Mouse (Mus musculus): ENCODE results near the gene Nudt9. TPM values are rescaled to one million over a fixed set of nuclear protein-coding genes. Genes with fewer than 3 reads are reported as not detected.

Gene Nudt9
- total RNA-seq, 2 experiments from 2014 or later = 66.4 to 71.5 TPM

DNA sequence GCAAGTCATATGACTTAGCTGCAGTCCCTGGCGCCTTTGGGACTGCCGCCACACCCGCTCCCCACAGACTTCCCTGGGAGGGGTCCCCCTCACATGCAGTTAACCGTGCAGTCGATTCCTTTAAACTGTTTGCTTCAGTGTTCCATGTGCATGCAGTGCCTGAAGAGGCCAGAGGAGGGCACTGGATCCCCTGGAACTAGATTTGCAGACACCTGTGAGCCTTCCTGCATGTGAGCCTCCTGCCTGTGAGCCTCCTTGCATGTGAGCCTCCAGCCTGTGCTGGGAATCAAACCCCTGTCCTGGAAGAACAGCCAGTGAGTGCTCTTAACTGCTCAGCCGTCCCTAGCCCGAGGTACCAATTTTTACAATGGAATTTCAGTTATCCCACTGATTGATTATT lies 22.6 kb downstream of the Nudt9 start:
- TF ChIP-seq CTCF (conservative IDR thresholded peaks at IDR 0.05) = peak; percentile 74
- no peak for DNase-seq (ENCODE audit: low spot score in 2 of 2)
- Histone ChIP-seq H3K4me3 (no peak overlapping the region), H3K27ac (no peak overlapping the region)

DNA sequence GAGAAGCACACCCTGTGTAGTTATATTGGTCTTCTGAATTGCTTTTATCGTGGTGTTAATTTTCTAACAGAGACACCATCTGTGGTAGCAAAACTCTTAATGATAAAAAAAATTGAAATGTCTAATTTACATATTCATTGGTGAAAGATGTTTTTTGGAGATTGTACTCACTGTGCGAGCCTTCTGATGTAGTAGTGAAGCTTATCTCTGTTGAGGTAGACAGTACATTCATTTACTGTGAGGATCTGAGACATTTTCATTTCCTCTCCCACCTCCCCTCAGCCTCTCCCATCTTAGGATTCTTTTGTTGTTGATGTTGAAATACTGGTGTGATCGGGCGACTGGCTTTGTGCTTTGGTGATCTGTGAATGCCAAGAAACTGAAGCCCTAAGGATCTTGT lies 24.9 kb downstream of the Nudt9 start:
- H3K27ac ChIP-seq = peak overlapping the region; percentile 60; the same call in 1 of the 2 replicates
- no peak overlapping the region for H3K4me3 ChIP-seq
- no peak for TF ChIP-seq CTCF (conservative IDR thresholded peaks at IDR 0.05)
- DNase-seq (ENCODE audit: low spot score in 2 of 2) = peak in 1 of 2 experiments; percentile 11

DNA sequence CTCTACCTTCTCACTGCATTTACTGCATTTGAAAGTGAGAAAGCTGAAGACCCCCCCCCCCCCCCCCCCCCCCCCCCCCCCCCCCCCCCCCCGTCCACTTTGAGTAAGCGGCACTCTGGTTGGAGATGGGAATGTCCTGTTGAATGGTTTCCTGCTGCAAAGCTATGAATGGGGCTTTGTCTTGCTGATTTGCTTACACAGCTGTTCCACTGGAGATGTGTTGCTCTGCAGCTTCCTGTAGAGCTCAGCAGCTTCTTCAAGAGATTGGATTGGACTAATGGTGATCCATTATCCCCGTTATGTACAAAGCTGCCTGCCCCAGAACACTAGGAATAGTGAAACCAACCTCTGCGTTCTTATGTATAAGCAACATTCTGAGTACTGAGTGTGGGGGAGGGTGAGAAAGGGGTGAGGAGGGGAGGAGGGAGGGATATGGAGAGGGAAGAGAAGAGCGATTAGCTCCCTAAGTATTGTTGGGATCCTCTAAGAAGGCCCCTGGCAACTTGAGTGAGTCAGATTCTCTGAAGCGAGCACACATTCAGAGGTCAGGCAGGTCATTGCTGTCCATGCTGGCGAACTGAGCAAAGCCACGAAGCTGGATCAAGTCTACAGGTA lies 26.3 kb downstream of the Nudt9 start:
- DNase-seq (ENCODE audit: low spot score in 2 of 2) = peak in 1 of 2 experiments; percentile 9
- TF ChIP-seq CTCF (conservative IDR thresholded peaks at IDR 0.05) = no peak
- Histone ChIP-seq H3K4me3 (no peak overlapping the region), H3K27ac (peak overlapping the region; percentile 70)

DNA sequence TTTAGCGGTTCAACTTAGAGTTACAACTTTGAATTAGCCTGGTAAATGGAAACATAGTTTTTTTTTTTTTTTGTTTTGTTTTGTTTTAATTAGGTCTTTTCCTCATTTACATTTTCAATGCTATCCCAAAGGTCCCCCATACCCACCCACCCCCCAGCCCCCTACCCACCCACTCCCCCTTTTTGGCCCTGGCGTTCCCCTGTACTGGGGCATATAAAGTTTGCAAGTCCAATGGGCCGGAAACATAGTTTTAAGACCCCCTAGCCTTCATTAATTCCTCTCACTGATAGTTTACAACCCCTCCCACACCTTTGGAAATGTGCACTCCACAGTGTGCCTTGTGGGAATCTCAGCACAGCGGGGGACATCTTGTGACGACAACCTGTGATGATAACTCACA lies 27.5 kb downstream of the Nudt9 start:
- H3K27ac ChIP-seq = no peak overlapping the region
- no peak for TF ChIP-seq CTCF (conservative IDR thresholded peaks at IDR 0.05)

DNA sequence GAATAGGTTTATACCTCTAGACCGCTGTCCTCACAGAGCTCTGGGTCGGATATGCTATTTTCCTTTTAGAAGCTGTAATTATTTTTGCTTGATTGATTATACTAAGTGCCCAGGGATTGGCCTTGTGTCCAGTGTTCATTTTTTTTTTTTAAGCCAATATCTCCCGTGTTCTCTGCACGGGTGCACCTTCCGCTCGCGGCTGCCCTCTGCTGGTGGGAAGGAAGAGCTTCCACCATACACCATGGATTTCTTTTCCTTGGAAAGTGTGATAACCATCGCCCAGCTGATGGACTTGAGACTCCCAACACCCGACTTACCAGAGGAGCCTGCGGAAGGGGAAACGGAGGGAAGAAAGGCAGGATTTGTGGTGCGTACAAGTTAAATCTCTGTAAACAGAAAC lies 28.3 kb downstream of the Nudt9 start:
- Histone ChIP-seq H3K27ac (no peak overlapping the region), H3K4me3 (no peak overlapping the region)
- peak; percentile 93 for TF ChIP-seq CTCF (conservative IDR thresholded peaks at IDR 0.05)
- peak in 1 of 2 experiments; percentile 82 for DNase-seq (ENCODE audit: low spot score in 2 of 2)

More for the DNA sequence above, 27.5 kb downstream of the Nudt9 start:
- DNase-seq (ENCODE audit: low spot score in 2 of 2) = peak in 1 of 2 experiments; percentile 4
- no peak overlapping the region for H3K4me3 ChIP-seq

DNA sequence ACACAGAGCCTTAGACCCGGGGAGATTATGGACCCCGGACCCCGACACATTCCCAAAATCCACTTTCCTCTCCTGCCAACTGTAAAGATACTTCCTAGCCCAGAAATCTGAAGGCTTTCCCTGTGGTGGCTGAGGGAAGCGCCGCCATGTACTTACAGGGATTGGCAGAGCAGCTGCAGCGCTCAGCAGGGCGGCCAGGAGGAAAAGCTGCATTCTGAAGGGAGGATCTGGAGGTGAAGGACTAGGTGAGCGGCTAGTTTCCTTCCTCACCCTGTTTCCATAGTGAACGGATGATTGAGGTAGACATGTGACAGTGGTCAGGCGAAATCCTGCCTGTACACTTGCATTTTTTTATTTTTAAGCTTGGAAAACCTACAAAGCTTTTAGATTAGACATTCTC lies 30.3 kb downstream of the Nudt9 start:
- H3K4me3 ChIP-seq = no peak overlapping the region
- DNase-seq (ENCODE audit: low spot score in 2 of 2) = peak in 1 of 2 experiments; percentile 14
- peak overlapping the region; percentile 37; the same call in 1 of the 2 replicates for H3K27ac ChIP-seq
- TF ChIP-seq CTCF (conservative IDR thresholded peaks at IDR 0.05) = peak; percentile 42

- no peak within 1 kb of the TSS for H3K4me3 ChIP-seq
- peak in 1 of 2 experiments; percentile 8 for DNase-seq (ENCODE audit: low spot score in 2 of 2)
- H3K27ac ChIP-seq = peak within 1 kb of the TSS; percentile 37; the same call in 1 of the 2 replicates
These were observed 31.4 kb downstream of the Nudt9 start, which contains the start of gene Gm17660 for GRCm38 (mm10) chr5:104077508-104077907. Gene Gm17660, minus strand, starts transcription at chr5:104077608.

GRCm38 (mm10) chr5:104080736-104081135 lies 34.6 kb downstream of the Nudt9 start:
- TF ChIP-seq CTCF (conservative IDR thresholded peaks at IDR 0.05) = no peak
- DNase-seq (ENCODE audit: low spot score in 2 of 2) = no peak
- Histone ChIP-seq H3K4me3 (no peak overlapping the region), H3K27ac (no peak overlapping the region)

More at GRCm38 (mm10) chr5:104077508-104077907, 31.4 kb downstream of the Nudt9 start, which contains the start of gene Gm17660:
- TF ChIP-seq CTCF (conservative IDR thresholded peaks at IDR 0.05) = no peak

DNA sequence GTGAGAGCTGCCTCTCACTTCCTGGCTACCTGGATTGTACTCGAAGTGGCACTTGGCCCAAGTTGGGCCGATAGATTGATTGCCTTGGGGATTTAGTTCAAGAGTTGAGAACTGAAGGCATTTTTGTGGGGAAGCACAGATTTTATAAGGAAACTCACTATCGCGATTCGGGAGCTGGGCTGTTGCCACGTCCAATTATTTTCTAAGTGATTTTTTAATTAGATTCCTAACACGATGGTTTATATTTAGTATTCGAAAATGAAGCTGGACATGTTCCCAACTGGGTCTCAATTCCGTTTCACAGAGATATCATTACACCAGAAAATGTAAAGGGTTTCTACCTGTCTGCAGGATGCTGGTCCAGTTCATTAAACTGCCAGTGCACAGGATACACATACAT lies 39.3 kb downstream of the Nudt9 start:
- no peak for TF ChIP-seq CTCF (conservative IDR thresholded peaks at IDR 0.05)
- peak overlapping the region; percentile 49; the same call in 1 of the 2 replicates for H3K27ac ChIP-seq
- no peak overlapping the region for H3K4me3 ChIP-seq
- DNase-seq (ENCODE audit: low spot score in 2 of 2) = no peak

DNA sequence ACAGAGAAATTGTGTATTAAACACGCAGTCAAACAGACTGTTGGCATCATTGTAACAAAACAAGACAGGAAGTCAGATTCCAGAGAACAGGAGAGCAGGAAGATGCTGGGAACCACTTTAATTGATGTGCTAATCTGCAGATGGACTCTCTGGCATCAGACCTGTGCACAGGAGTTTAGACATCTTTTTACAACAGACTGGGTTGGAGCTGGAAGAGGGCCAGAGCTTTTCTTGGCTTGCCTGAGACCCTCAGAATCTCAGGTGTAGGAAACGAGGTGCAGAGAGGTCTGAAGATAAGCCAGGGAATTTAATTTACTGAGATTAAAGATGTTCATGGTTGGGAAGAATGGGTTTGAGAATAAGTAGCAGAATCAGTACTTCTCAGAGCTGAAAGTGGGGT lies 43.6 kb downstream of the Nudt9 start:
- H3K27ac ChIP-seq = no peak overlapping the region
- DNase-seq (ENCODE audit: low spot score in 2 of 2) = no peak
- H3K4me3 ChIP-seq = no peak overlapping the region
- no peak for TF ChIP-seq CTCF (conservative IDR thresholded peaks at IDR 0.05)

DNA sequence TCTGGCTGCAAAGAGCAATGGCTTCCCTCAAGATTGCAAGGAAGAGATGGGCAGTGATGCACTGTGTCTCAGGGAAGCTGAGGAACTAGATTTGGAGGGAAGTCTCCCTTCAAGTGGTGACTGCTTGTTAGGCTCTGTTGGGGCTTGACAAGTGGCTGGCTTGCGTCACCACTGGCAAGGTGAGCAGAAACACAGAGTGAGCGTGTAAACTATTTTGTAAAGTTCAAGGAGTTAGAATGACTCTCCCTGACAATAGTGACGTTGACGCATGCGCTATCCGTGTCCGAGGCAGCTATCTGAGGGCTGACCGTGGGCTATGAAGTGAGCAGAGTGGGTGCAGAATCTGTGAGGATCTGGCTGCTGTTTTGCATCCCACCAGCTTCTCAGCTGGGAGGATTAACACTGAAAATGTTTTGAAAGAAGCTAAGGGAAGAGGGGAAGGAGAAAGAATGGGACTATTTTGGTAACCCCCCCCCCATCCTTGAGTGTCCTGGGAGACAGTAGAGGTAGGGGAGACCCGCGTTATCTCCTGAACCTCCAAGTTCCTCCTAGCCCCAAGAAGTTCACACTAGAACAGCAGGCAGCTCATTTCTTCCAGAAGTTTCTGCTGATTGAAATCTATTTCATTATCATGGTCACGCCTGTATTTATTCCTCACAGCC lies 49.4 kb downstream of the Nudt9 start:
- Histone ChIP-seq H3K27ac (peak overlapping the region; percentile 74), H3K4me3 (no peak overlapping the region)
- no peak for DNase-seq (ENCODE audit: low spot score in 2 of 2)
- no peak for TF ChIP-seq CTCF (conservative IDR thresholded peaks at IDR 0.05)

DNA sequence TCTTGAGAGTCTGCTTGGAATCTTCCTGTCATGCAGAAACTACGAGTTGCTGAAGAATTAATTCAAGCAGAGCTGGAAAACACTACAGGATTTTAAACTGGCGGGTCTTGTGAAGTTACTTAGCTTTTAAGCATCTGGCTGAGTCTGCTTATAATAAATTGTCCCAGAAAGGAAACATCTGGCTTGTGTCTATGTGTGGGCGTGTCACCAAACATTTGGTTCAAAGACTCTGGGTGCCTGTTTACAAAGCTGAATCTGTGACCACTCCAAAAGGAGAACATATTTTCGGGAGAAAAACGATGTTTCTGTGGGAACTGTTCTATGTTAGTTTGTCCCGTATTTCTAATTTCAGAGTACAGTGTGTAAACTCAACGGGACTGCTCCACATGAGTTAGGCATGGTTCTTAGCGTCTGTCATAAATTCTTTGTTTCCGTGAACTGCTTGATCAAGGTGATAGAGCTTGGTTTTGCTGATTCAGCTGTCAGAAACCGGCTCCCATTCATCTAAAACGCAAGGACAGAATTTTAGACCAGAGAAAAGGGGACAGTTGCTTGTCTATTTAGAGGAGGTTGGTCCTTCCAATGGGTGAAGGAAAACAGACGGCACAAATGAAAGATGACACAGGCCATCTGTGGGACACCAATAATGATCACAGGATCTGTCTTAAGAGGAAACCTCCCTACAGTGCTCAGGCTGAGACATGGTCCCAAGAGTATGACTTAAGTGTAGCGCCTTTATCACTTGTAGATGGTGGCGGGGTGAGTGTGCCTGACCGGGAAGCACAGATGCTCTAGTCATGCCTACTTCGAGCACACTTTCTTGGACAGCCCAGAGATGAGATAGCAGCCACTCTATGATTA lies 50.2 kb downstream of the Nudt9 start:
- DNase-seq (ENCODE audit: low spot score in 2 of 2) = no peak
- no peak for TF ChIP-seq CTCF (conservative IDR thresholded peaks at IDR 0.05)
- Histone ChIP-seq H3K4me3 (no peak overlapping the region), H3K27ac (peak overlapping the region; percentile 74)
